Mouse (Mus musculus): ENCODE data around the gene Taar8b.
A peak's percentile ranks its signal among the peaks of the same experiment; 100 is the strongest.
"Not testable (repeated sequence)": the region's sequence is repeated elsewhere in the genome, so short reads cannot be mapped to it uniquely, and the experiment has no call there.

Gene Taar8b

DNA sequence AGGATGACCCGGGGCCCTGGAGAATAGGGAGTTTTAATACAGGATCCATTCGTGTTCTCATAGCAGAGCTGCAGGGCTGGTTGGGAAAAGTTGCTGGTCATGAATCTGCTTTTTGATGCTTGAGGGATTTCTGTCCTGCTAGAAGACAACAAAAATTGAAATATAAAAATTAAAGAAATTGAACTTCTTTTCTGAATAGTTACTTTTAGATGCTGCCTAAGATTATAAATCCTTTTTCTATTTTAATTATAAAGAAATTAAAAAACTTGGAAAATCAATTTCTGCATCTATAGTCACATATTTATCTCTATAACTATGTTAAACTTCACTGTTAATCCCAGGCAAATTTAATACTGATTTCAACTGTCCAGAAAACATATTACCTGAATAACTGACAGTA is at the start of gene Taar8b:
Gene Taar8b, minus strand, starts transcription at position 101 of the 400 bp plus-strand sequence.
- DNase-seq, result no peak

DNA sequence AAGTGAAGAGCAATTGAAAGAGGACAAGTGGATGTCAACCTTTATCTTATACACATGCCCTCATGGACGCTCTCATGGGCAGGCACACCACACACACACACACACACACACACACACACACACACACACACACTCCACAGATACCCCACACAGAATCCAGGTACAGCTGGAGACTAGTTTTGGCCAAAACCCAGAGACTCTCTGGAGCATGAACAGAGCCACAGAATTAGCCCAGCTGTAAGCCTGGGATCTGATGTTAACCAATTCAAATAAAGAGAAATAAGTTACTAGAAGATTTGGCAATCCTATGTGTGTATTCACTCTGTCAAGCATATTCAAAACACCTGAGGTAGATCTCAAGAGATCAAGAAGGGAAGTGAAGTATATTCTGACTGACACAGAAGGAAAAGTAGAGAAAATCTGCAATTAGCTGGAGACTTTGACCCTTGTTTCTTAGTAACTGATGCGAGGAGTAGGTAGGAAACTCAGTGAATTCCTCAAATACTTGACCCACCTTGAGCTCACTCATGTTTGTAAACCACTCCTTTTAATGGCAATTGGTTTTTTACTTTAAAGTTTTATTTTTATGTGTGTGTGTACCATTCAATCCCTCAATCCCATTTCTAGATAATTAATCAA is 46.6 kb upstream of the Taar8b start:
- no peak for DNase-seq

DNA sequence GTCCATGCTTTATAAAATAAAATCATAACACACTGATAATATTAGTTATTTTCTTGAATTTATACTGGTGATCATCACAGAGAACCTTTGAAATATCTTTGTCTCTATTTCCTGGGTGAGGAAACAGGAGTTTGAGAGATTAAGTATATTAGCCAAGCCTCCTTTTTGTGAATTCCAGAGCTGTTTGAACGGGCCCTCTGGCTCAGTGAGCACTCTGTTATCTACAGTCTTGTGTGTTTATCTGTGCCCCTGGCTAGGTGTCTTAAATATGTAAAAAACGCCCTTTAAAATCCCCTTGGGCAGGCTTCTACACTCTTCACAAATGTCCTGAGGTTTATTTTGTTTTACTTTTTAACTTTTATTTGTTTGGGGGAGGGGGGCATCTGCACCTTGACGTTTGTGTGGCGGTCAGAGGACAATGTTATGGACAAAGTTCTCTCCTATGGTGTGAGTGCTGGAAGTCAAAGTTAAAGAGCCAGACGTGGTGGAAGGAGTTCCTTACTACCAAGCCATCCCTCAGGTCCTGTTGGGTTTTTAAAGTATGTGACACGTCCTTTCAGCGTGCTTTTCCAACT is 42.1 kb upstream of the Taar8b start:
- no peak for DNase-seq

- DNase-seq, result no peak
These were observed 41.0 kb upstream of the Taar8b start for GRCm38 (mm10) chr10:24133132-24133531.

- DNase-seq, result no peak
These were observed 40.2 kb upstream of the Taar8b start for GRCm38 (mm10) chr10:24132273-24132672.

GRCm38 (mm10) chr10:24131451-24132262 is 39.6 kb upstream of the Taar8b start:
- no peak for DNase-seq

- peak; percentile 52 for DNase-seq
These were observed 19.2 kb upstream of the Taar8b start for GRCm38 (mm10) chr10:24111116-24111778.

GRCm38 (mm10) chr10:24109434-24109833 is 17.3 kb upstream of the Taar8b start, which contains the start of gene Taar9:
Gene Taar9 (minus strand): TSS chr10:24109534.
- not testable (repeated sequence) for DNase-seq

DNA sequence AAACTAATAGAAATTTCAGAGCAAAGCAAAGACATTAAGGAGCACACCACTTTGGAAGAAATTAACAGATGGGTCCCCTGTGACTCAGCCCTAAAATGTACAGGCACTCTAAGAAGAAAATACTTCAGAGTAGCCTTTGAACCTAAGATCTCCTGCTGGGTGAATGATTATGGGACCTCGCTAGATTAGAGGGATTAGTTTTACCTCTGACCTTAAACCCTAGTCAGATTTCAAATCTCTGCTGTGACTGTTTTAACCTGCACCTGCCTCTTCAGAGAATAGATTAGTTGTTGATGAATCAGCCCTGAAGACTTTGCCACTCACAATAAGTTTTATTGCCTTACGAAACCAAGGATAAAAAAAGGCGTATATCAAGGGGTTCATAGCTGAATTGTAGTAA is 16.1 kb upstream of the Taar8b start:
- no peak for DNase-seq

GRCm38 (mm10) chr10:24107747-24108146 is 15.7 kb upstream of the Taar8b start:
- DNase-seq, result no peak

DNA sequence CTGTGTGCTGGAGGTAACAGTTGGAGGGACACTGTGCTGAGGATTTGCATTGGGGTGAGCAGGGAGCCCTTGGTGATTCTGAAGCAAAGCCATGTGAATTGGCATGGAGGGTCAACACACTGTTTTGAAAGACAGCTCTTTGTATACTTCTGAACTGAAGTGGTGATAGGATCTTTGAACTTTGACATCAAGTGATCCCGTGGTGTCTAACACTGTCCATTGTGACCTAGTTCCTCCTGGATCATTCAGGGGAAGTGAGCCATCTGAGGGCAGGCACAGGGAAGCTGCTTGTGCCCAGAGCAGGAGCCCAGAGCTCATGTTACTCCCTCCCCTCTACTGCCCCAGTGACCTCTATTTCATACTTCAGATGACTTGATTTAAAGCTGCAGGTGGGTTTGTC is 11.2 kb upstream of the Taar8b start:
- DNase-seq, result not testable (repeated sequence)

GRCm38 (mm10) chr10:24101812-24102211 is 9.7 kb upstream of the Taar8b start, which contains the start of gene Taar8c:
Gene Taar8c (minus strand): TSS chr10:24101912.
- DNase-seq, result not testable (repeated sequence)

DNA sequence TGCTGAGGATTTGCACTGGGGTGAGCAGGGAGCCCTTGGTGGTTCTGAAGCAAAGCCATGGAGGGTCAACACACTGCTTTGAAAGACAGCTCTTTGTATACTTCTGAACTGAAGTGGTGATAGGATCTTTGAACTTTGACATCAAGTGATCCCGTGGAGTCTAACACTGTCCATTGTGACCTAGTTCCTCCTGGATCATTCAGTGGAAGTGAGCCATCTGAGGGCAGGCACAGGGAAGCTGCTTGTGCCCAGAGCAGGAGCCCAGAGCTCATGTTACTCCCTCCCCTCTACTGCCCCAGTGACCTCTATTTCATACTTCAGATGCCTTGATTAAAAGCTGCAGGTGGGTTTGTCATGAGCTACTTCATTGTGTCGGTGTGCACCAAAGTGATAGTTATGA is 4.9 kb upstream of the Taar8b start:
- DNase-seq, result not testable (repeated sequence)

DNA sequence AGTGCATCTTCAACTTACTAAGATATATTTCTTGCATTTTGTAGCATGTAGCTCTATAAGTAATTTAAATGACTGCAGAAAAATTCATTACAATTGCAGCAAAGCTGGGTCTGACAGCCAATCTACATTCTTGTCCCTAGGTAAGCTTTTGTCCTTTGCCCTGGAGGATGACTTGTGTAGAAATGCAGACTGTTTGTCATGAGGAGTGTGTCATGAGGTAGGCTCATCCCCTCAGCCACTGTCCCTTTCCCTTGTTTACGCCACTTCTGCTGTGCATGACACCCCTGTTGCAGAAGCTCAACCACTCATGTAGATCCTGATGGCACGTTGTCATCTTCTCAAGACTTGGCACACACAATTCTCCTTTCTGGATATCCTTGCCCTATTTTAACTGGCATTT is 4.9 kb downstream of the Taar8b start:
- DNase-seq, result no peak

DNA sequence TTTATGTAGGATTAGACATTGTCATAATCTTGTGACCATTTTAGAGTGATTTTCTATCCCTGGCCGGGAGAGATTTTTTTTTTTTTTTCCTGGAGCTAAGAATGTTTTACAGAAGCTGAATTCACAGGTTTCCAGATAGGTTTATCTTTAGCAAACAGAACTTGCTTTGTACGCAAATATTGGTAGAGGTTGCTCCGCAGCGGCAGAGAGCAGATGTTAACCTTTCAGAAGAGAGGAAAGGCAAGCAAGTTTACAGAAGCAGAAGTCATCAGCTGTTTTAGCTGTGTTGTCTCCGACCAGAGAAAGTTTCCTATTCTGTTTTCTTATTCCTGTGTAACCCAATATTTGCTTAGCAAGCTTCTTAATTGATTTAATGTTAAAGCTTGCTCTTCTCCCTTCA is 5.5 kb downstream of the Taar8b start:
- DNase-seq, result peak; percentile 13

DNA sequence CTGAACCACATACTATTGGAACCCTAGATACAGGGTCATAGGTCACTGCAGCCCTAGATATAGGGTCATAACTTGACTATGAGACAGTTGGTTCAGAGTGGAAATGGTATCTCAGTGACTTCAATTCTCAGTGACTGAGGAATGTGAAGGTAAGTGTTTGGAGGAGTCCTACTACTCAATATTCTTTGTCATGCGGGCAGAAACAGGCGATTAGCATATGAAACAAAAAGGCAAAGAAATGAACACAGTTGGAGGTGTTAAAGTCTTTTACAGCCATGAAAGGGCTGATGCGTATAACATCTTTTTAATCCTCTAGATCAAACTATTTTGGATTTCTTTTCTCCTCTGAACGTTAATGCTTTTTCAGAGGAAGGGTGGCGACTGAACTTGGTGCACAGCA is 6.2 kb downstream of the Taar8b start:
- no peak for DNase-seq

GRCm38 (mm10) chr10:24080166-24080565 is 11.9 kb downstream of the Taar8b start:
- DNase-seq, result peak; percentile 36

DNA sequence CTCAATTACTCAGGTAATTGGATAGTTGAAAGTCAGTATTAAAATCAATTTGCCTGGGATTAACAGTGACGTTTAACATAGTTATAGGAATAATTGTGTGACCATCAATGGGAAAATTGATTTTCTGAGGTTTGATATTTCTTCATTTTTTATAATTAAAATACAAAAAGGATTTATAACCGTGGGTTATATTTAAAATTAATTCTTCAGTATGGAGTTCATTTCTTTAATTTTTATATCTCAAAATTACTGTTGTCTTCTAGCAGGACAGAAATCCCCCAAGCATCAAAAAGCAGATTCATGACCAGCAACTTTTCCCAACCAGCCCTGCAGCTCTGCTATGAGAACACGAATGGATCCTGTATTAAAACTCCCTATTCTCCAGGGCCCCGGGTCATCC is 15.9 kb downstream of the Taar8b start, which contains the start of gene Taar8a:
Gene Taar8a, plus strand, starts transcription at position 301 of the 400 bp plus-strand sequence.
- not testable (repeated sequence) for DNase-seq

- not testable (repeated sequence) for DNase-seq
These were observed 17.3 kb downstream of the Taar8b start for GRCm38 (mm10) chr10:24074751-24075150.

GRCm38 (mm10) chr10:24058986-24059385 is 33.1 kb downstream of the Taar8b start:
- DNase-seq, result no peak

DNA sequence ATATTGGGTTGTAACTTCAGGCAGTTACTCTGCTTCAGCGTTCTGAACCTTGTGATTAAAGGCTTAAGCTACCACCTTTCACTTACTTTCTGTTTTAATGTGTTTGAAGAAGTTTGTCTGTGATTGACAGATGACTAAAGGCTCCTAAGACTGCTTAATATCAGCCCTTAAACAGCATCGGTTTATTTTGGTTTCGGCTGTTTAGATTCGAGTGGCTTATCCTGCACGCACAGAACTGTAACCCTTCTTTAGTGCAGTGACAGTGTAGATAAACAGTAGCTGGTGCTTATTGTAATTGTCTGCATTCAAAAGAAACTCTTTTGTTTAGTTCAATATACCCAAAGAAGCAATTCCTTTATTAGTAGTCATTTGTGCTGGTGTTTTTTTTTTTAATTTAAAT is 40.1 kb downstream of the Taar8b start:
- DNase-seq, result no peak

DNA sequence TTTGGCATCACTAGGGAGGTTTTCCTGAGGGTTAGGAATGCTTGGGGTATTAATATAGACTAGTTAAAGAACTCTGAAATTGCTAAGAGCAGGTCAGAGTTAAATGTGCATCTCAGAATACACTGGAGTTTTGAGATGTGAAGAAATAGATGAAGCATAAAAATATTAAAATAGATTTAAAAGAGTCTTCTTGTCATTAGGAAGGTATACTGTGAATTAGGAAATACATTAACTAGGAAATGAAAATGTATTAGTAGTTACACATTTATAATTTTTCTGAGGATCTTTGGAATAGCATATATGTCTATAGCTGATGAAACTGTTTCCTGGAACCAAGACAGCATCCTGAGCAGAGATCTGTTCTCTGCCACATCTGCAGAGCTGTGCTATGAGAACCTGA is 42.9 kb downstream of the Taar8b start, which contains the start of gene Taar7f:
Gene Taar7f, plus strand, starts transcription at position 301 of the 400 bp plus-strand sequence.
- DNase-seq, result no peak
